Mouse (Mus musculus) megakaryocyte, embryonic 14.5 days (primary cell): Measurements from ENCODE around the gene Slc12a8.

Source experiments
- FLI1 ChIP-seq: IDR thresholded peaks from 2 replicates; pipeline ENCODE4 v1.6.1; 2012; ENCODE audit warnings: low read length, inconsistent platforms, mixed read lengths
- GATA1 ChIP-seq: IDR thresholded peaks from 3 replicates; pipeline ENCODE4 v1.6.1; 2012; ENCODE audit warnings: mixed read lengths, low read length, inconsistent platforms, borderline replicate concordance

GRCm38 (mm10) chr16:33677901-33678300, 160.8 kb downstream of the Slc12a8 start:
- TF ChIP-seq GATA1 (no peak), FLI1 (no peak)
